Mouse (Mus musculus) megakaryocyte, adult 5-6 weeks (primary cell): ENCODE data around the gene Krtap26-1. TPM values are rescaled to one million over a fixed set of nuclear protein-coding genes. Genes with fewer than 3 reads are reported as not detected.

Experiments
- ATAC-seq: 2 replicates; pipeline ENCODE4 v1.8.0; 2016; ENCODE audit warnings: mild to moderate bottlenecking, inconsistent platforms; ENCODE audit not compliant: poor library complexity, severe bottlenecking
- total RNA-seq, 2 experiments: library from RNA; stranded (forward) in 1 of 2; stranded (reverse) in 1 of 2; fragments of 153-499, 151-499 nt in 1 of 2; fragments of 221-1000, 200-1000 nt in 1 of 2; gene quantifications; 2 replicates each; pipeline versions ENCODE4 v1.2.3 to v1.2.4; 2015 to 2017

The Krtap26-1 gene
- total RNA-seq (2015): not detected in 2 replicates
- total RNA-seq (2017): not detected in 2 replicates

GRCm38 (mm10) chr16:88647358-88647846 lies at the start of gene Krtap26-1:
Krtap26-1 (minus strand) TSS chr16:88647796.
- ATAC-seq: no peak

GRCm38 (mm10) chr16:88696256-88696655 lies 48.7 kb upstream of the Krtap26-1 start:
- no peak for ATAC-seq

GRCm38 (mm10) chr16:88681282-88681681 lies 33.7 kb upstream of the Krtap26-1 start:
- ATAC-seq: no peak

GRCm38 (mm10) chr16:88679099-88679498 lies 31.5 kb upstream of the Krtap26-1 start:
- ATAC-seq: no peak

GRCm38 (mm10) chr16:88671571-88671970 lies 24.0 kb upstream of the Krtap26-1 start, which contains the start of gene Krtap27-1:
Krtap27-1 (minus strand) TSS chr16:88671671.
- no peak for ATAC-seq

- ATAC-seq: no peak
Observed at GRCm38 (mm10) chr16:88657426-88657825, 9.8 kb upstream of the Krtap26-1 start.

GRCm38 (mm10) chr16:88651952-88652351 lies 4.4 kb upstream of the Krtap26-1 start:
- ATAC-seq: no peak

- no peak for ATAC-seq
Observed at GRCm38 (mm10) chr16:88651082-88651481, 3.5 kb upstream of the Krtap26-1 start.

GRCm38 (mm10) chr16:88646366-88647111 lies 1.1 kb downstream of the Krtap26-1 start:
- ATAC-seq: no peak

- ATAC-seq: no peak
Observed at GRCm38 (mm10) chr16:88640053-88640452, 7.5 kb downstream of the Krtap26-1 start.

GRCm38 (mm10) chr16:88635142-88635541 lies 12.5 kb downstream of the Krtap26-1 start:
- ATAC-seq: no peak

GRCm38 (mm10) chr16:88631474-88631873 lies 16.1 kb downstream of the Krtap26-1 start:
- no peak for ATAC-seq

- ATAC-seq: no peak
Observed at GRCm38 (mm10) chr16:88627566-88627965, 20.0 kb downstream of the Krtap26-1 start, which contains the start of gene 2310079G19Rik. 2310079G19Rik (minus strand) TSS chr16:88627666.

GRCm38 (mm10) chr16:88612712-88613111 lies 34.9 kb downstream of the Krtap26-1 start:
- no peak for ATAC-seq

- no peak for ATAC-seq
Observed at GRCm38 (mm10) chr16:88611922-88612321, 35.7 kb downstream of the Krtap26-1 start, which contains the start of gene Krtap24-1. Krtap24-1 (minus strand) TSS chr16:88612279.

- ATAC-seq: no peak
Observed at GRCm38 (mm10) chr16:88604570-88604969, 43.0 kb downstream of the Krtap26-1 start.

GRCm38 (mm10) chr16:88602464-88602863 lies 45.1 kb downstream of the Krtap26-1 start:
- no peak for ATAC-seq

- ATAC-seq: no peak
Observed at GRCm38 (mm10) chr16:88600303-88600702, 47.3 kb downstream of the Krtap26-1 start.

- no peak for ATAC-seq
Observed at GRCm38 (mm10) chr16:88599504-88600237, 47.9 kb downstream of the Krtap26-1 start.
